Mouse (Mus musculus) T-helper 1 cell (primary cell): ENCODE results near the gene Slc22a19.
"Not testable (repeated sequence)": the region's sequence is repeated elsewhere in the genome, so short reads cannot be mapped to it uniquely, and the experiment has no call there.

Experiments
- in situ Hi-C: fragments of 300-600 bp; cut with MboI, MseI; formaldehyde crosslinking; loops from one replicate; pipeline ENCODE4 v1.15.1; 2025; ENCODE audit warnings: high pct_unique_total_duplicates

The Slc22a19 gene

DNA sequence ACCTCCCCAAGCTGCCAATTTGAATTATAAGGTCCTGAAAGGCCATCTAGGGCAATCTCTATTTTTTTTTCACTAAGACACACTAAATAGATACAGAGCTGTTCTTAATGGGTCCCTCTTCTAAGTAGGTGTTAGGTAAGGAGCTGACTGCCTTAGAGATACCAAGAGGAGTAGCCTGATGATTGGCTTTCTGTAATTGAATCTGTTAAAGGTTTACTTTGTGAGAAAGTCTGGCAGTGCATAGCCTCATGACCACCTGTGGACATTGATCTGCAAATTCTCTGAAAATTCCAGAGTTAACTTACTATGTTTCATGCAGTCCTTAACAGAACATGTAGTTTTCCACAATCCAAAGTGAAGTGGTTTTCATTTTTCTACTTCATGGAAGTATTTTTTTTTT lies at the start of gene Slc22a19:
Slc22a19 (minus strand) TSS at position 163 of the 400 bp plus-strand sequence.
- in situ Hi-C loops: no loop called here

- in situ Hi-C loops: not testable (repeated sequence)
These were observed 42.3 kb upstream of the Slc22a19 start for GRCm38 (mm10) chr19:7753371-7753770.

- in situ Hi-C loops: no loop called here
These were observed 18.4 kb upstream of the Slc22a19 start for GRCm38 (mm10) chr19:7729543-7729942.

GRCm38 (mm10) chr19:7693104-7693503 lies 18.0 kb downstream of the Slc22a19 start:
- in situ Hi-C loops: loop anchor here (10.0 kb wide), 1 partner anchor 1492 kb away; no protein-coding TSS in a partner anchor

DNA sequence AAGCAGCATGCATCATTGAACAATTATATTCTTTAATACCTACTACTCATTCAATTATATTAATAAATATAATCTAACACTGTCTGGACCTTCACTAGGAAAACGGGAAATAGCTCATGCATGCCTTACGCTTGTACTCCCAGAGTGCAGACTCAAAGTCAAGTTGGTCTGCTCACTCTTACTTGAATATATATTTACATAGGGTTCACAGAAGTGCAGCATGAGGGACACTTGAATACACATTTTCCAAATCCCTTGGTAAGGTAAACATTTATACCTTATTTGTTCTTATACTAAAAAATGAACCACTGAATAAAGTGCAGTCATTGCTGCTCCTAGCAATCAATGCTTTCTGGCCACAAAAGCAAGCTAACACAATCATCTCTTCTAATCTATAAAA lies 19.9 kb downstream of the Slc22a19 start:
- in situ Hi-C loops: loop anchor here (10.0 kb wide), 1 partner anchor 1494 kb away; no protein-coding TSS in a partner anchor

DNA sequence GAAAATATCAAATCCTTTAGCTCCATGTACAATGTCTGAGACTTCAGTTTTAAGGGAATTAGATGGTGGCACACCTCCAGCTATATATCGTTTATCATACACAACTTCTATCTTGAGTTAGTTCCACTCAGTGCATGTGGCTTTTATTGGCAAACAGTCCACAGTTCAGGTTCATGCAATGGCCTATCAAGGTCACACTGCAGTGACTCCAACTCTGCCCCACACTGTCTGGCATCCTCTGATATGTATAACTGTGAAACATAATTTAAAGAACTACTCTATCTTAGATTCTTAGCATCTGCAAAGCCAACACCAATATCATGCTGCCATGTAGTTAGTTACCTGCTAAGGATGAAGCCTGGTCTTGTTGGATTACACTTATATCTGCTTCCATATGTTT lies 23.1 kb downstream of the Slc22a19 start:
- in situ Hi-C loops: loop anchor here (5.0 kb wide), 2 partner anchors 41 to 1784 kb away; no protein-coding TSS in a partner anchor

DNA sequence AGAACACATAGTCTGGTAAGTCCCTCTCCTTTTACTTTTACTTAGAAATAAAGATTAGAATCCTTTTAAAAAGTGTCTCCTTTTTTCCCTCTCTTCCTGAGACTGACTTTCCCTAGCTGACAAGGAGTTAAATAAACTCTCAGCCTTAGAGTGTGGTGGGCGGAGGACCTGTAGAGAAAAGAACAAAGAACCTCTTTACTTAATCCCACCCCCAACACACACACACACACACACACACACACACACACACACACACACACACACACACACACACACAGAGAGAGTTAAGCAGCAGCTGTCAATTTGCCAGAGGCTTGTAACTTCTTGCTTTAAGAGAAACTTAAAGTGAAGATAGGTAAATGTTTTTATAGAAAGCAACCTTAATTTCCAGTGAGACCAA lies 39.1 kb downstream of the Slc22a19 start:
- in situ Hi-C loops: no loop called here

- in situ Hi-C loops: loop anchor here (5.0 kb wide), 1 partner anchor 38 kb away; no protein-coding TSS in a partner anchor
These were observed 62.0 kb downstream of the Slc22a19 start for GRCm38 (mm10) chr19:7648913-7649666.

- in situ Hi-C loops: no loop called here
These were observed 77.3 kb downstream of the Slc22a19 start for GRCm38 (mm10) chr19:7633786-7634185.

- in situ Hi-C loops: no loop called here
These were observed 78.1 kb downstream of the Slc22a19 start for GRCm38 (mm10) chr19:7633021-7633420.
